Mouse (Mus musculus): ENCODE measurements at regions not wholly inside any gene's neighbourhood (a gene's known extent, or its start where the extent isn't known, plus 50 kb on each side); places are given as distances from the start of the nearest gene placed in this dataset.

DNA sequence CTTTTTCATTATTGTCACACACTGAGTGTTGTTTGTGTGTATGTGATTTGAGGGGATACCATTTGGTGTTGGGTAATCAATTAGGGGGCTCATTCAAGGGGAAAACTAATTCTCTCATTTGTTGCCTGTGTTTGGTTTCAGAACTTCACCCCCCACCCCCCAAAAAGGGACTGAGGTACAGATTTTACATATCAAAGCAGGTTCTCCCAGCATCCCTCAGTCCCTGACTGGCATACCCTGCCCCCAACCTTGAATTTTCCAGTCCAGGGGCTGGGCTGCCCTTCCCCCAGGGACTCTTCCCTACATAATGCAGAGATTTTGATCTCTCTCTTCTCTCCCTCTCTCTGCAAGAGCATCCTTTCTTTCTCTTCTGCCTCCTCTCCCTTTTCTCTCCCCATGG is 155.5 kb downstream of the Dusp6 start:
- TF ChIP-seq CTCF (IDR thresholded peaks at IDR 0.05) (no peak), EP300 (IDR thresholded peaks at IDR 0.05) (no peak)
